ENCODE assay signal across 9 mouse cellular contexts in the genomic region with DNA sequence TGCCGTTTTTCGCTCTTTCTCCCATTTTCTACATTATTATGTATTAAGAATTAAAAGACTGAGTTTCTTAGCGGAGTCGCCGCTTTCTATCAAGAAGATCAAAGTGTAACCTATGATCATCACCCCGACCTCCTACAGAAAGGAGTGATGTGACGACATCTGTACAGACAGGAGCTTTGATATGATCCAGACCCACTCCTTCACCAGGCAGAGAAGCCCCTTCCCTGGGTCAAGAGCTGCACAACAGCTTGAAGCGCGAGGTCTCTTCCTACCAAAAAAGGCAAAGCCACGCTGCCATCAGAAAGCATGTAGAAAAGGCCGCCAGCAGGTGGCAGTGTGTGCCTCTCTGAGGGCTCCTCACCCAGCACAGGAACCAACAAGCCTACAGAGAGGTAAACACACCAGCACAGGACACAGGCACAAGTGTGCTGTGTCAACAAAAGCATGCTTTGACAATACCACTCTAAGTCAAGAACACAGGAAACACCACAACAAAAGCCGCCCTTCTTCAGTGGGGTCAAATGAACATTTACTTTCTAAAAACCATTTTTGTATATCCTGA. TPM values are rescaled to one million over a fixed set of nuclear protein-coding genes. Genes with fewer than 3 reads are reported as not detected.
DNase-seq lines count a peak whose midpoint lies in the region; ATAC-seq and TF ChIP-seq lines count a peak whose summit lies in the region.
"Had no signal": no experiment of that assay in that cellular context is flagged by ENCODE, and none has a peak within 500 bp of the region (broad histone marks: within the 10 kb centered on the region; RNA-seq: fewer than 3 reads in every experiment).

No protein-coding gene starts in this region.

- no peak overlapping the region for H3K4me3 ChIP-seq in CH12.LX (replicated peaks in 1 of 3; ENCODE audit: low read depth in 2 of 3, low read length in 2 of 3, poor library complexity in 1 of 3)
- H3K4me3 ChIP-seq in forebrain, embryonic 13.5 days = no peak overlapping the region
- H3K4me3 ChIP-seq in heart, postnatal 0 days (ENCODE audit: low read depth, low read length) = peak overlapping the region; percentile 24; the same call in 1 of the 2 replicates
- no peak overlapping the region for H3K4me3 ChIP-seq in liver, embryonic 15.5 days (replicated peaks)
- no peak overlapping the region for H3K4me3 ChIP-seq in neural tube, embryonic 12.5 days
- H3K4me3 ChIP-seq in stomach, postnatal 0 days (ENCODE audit: low read depth, low read length) = no peak overlapping the region
- H3K4me3 ChIP-seq: limb, embryonic 15.5 days had no signal

- no peak for TF ChIP-seq EP300 in CH12.LX (IDR thresholded peaks at IDR 0.05; ENCODE audit: low read length)
- TF ChIP-seq EP300 in heart, postnatal 0 days (IDR thresholded peaks at IDR 0.05; ENCODE audit: low read depth) = no peak
- TF ChIP-seq EP300 in stomach, postnatal 0 days (optimal IDR thresholded peaks at IDR 0.05) = no peak

- peaks cover 4 to 12% of the 10 kb centered on the region in 2 experiments for H3K4me1 ChIP-seq in CH12.LX (ENCODE audit: control insufficient read depth in 1 of 2, insufficient read depth in 2 of 2)
- no peaks in the 10 kb centered on the region for H3K4me1 ChIP-seq in forebrain, embryonic 13.5 days
- H3K4me1 ChIP-seq in heart, postnatal 0 days (ENCODE audit: control insufficient read depth, insufficient read depth) = peaks cover 26% of the 10 kb centered on the region
- H3K4me1 ChIP-seq in liver, embryonic 15.5 days (replicated peaks) = peaks cover 29% of the 10 kb centered on the region
- no peaks in the 10 kb centered on the region for H3K4me1 ChIP-seq in neural tube, embryonic 12.5 days
- peaks cover 4% of the 10 kb centered on the region for H3K4me1 ChIP-seq in stomach, postnatal 0 days (replicated peaks; ENCODE audit: control insufficient read depth, insufficient read depth)

- ATAC-seq in forebrain, embryonic 13.5 days = peak; percentile 89
- ATAC-seq in heart, postnatal 0 days (ENCODE audit: insufficient read depth, low read depth) = peak; percentile 68
- ATAC-seq in liver, embryonic 15.5 days (ENCODE audit: insufficient read depth) = peak; percentile 71
- ATAC-seq in neural tube, embryonic 12.5 days (ENCODE audit: low FRiP score, low read depth) = peak; percentile 77; the same call in 1 of the 2 replicates
- ATAC-seq in stomach, postnatal 0 days (ENCODE audit: low FRiP score, low TSS enrichment) = peak; percentile 80

- no peak for TF ChIP-seq POLR2A in CH12.LX (IDR thresholded peaks at IDR 0.05; ENCODE audit: low read depth, low read length)

- peak; percentile 27 to 91; a peak in 3 of 4 replicates for TF ChIP-seq CTCF in CH12.LX (conservative IDR thresholded peaks at IDR 0.05 in 1 of 2, IDR thresholded peaks at IDR 0.05 in 1 of 2; ENCODE audit: low read depth in 2 of 2, low read length in 2 of 2)
- TF ChIP-seq CTCF in heart, postnatal 0 days (IDR thresholded peaks at IDR 0.05; ENCODE audit: low read depth) = peak; percentile 98
- TF ChIP-seq CTCF in stomach, postnatal 0 days (IDR thresholded peaks at IDR 0.05; ENCODE audit: low read depth) = peak; percentile 99

- H3K79me2 ChIP-seq in CH12.LX (replicated peaks; ENCODE audit: control insufficient read depth, extremely low read depth, insufficient read depth, poor library complexity, severe bottlenecking) = no peaks in the 10 kb centered on the region

- peak; percentile 92 for TF ChIP-seq RAD21 in CH12.LX (IDR thresholded peaks at IDR 0.05; ENCODE audit: low read depth, low read length)

- dilution Hi-C loops in CH12.LX (cut with MboI; ENCODE audit: extremely low pct_ligation_motif_present, extremely low pct_unique_long_range_greater_than_20kb, low sequenced_read_pairs) = no loop called here

- no peak overlapping the region for H3K4me2 ChIP-seq in CH12.LX (ENCODE audit: insufficient read depth, low read depth, poor library complexity, severe bottlenecking)
- H3K4me2 ChIP-seq in forebrain, embryonic 13.5 days = no peak overlapping the region
- peak overlapping the region; percentile 50 for H3K4me2 ChIP-seq in heart, postnatal 0 days (ENCODE audit: low read depth, low read length)
- H3K4me2 ChIP-seq in liver, embryonic 15.5 days = no peak overlapping the region
- no peak overlapping the region for H3K4me2 ChIP-seq in neural tube, embryonic 12.5 days (replicated peaks)
- no peak overlapping the region for H3K4me2 ChIP-seq in stomach, postnatal 0 days (replicated peaks; ENCODE audit: low read depth)
- H3K4me2 ChIP-seq: limb, embryonic 15.5 days had no signal

- no peak overlapping the region for H3K27ac ChIP-seq in CH12.LX (ENCODE audit: insufficient read depth, low read depth)
- H3K27ac ChIP-seq in forebrain, embryonic 13.5 days = no peak overlapping the region
- H3K27ac ChIP-seq in heart, postnatal 0 days (ENCODE audit: low read depth) = no peak overlapping the region
- H3K27ac ChIP-seq in liver, embryonic 15.5 days (replicated peaks) = no peak overlapping the region
- H3K27ac ChIP-seq in neural tube, embryonic 12.5 days = no peak overlapping the region
- H3K27ac ChIP-seq in stomach, postnatal 0 days (replicated peaks) = no peak overlapping the region
- H3K27ac ChIP-seq: limb, embryonic 15.5 days had no signal

- H3K9me3 ChIP-seq in CH12.LX (replicated peaks; ENCODE audit: low read length) = no peaks in the 10 kb centered on the region
- H3K9me3 ChIP-seq in forebrain, embryonic 13.5 days (replicated peaks) = no peaks in the 10 kb centered on the region
- H3K9me3 ChIP-seq in heart, postnatal 0 days (replicated peaks; ENCODE audit: control insufficient read depth, low read length) = no peaks in the 10 kb centered on the region
- H3K9me3 ChIP-seq in liver, embryonic 15.5 days (replicated peaks) = no peaks in the 10 kb centered on the region
- no peaks in the 10 kb centered on the region for H3K9me3 ChIP-seq in neural tube, embryonic 12.5 days
- no peaks in the 10 kb centered on the region for H3K9me3 ChIP-seq in stomach, postnatal 0 days (ENCODE audit: control insufficient read depth, low read length)
- H3K9me3 ChIP-seq: limb, embryonic 15.5 days had no signal

- 42% methylated on average over 12 of the region's 12 CpGs for WGBS in forebrain, embryonic 13.5 days
- WGBS in heart, postnatal 0 days = 17% methylated on average over 12 of the region's 12 CpGs
- WGBS in liver, embryonic 15.5 days (ENCODE audit: insufficient replicate concordance) = 27% methylated on average over 12 of the region's 12 CpGs
- WGBS in neural tube, embryonic 12.5 days = 42% methylated on average over 12 of the region's 12 CpGs
- WGBS in stomach, postnatal 0 days = 35% methylated on average over 12 of the region's 12 CpGs

- in situ Hi-C loops in CH12.LX (cut with MboI; ENCODE audit: low pct_ligation_motif_present, low pct_unique_long_range_greater_than_20kb, low sequenced_read_pairs) = loop anchor here (5.0 kb wide), 1 partner anchor 161 kb away; no protein-coding TSS in a partner anchor

- peak; percentile 90 for DNase-seq in CH12.LX (ENCODE audit: extremely low read depth)
- peak; percentile 72 for DNase-seq in c-Kit-positive CD71-positive TER-119-negative erythroid progenitor cells, embryonic 14.5 days (ENCODE audit: low read depth)
- peak; percentile 81 for DNase-seq in heart, postnatal 0 days (ENCODE audit: low spot score)
- DNase-seq in kidney, postnatal 36 days = peak; percentile 92 to 98
- DNase-seq in stomach, postnatal 0 days (ENCODE audit: low spot score) = peak; percentile 92

- H3K9ac ChIP-seq in CH12.LX (ENCODE audit: insufficient read depth, low read depth) = no peak overlapping the region
- H3K9ac ChIP-seq in forebrain, embryonic 13.5 days = no peak overlapping the region
- no peak overlapping the region for H3K9ac ChIP-seq in heart, postnatal 0 days (replicated peaks; ENCODE audit: low read depth, low read length)
- H3K9ac ChIP-seq in liver, embryonic 15.5 days = no peak overlapping the region
- no peak overlapping the region for H3K9ac ChIP-seq in neural tube, embryonic 12.5 days
- no peak overlapping the region for H3K9ac ChIP-seq in stomach, postnatal 0 days (ENCODE audit: low read length)
- H3K9ac ChIP-seq: limb, embryonic 15.5 days had no signal

- no peaks in the 10 kb centered on the region for H3K36me3 ChIP-seq in CH12.LX (replicated peaks in 1 of 2; ENCODE audit: control insufficient read depth in 1 of 2, insufficient read depth in 1 of 2, low read length in 1 of 2)
- H3K36me3 ChIP-seq in forebrain, embryonic 13.5 days (ENCODE audit: poor library complexity, severe bottlenecking) = no peaks in the 10 kb centered on the region
- H3K36me3 ChIP-seq in heart, postnatal 0 days (replicated peaks; ENCODE audit: control insufficient read depth, insufficient read depth, low read length) = no peaks in the 10 kb centered on the region
- no peaks in the 10 kb centered on the region for H3K36me3 ChIP-seq in liver, embryonic 15.5 days (replicated peaks)
- no peaks in the 10 kb centered on the region for H3K36me3 ChIP-seq in neural tube, embryonic 12.5 days
- H3K36me3 ChIP-seq in stomach, postnatal 0 days (ENCODE audit: control insufficient read depth, insufficient read depth, low read length) = no peaks in the 10 kb centered on the region
- H3K36me3 ChIP-seq: limb, embryonic 15.5 days had no signal

- no peaks in the 10 kb centered on the region for H3K27me3 ChIP-seq in CH12.LX (replicated peaks)
- H3K27me3 ChIP-seq in forebrain, embryonic 13.5 days = no peaks in the 10 kb centered on the region
- no peaks in the 10 kb centered on the region for H3K27me3 ChIP-seq in heart, postnatal 0 days (ENCODE audit: control insufficient read depth, insufficient read depth, low read length)
- H3K27me3 ChIP-seq in liver, embryonic 15.5 days = no peaks in the 10 kb centered on the region
- H3K27me3 ChIP-seq in neural tube, embryonic 12.5 days (replicated peaks) = no peaks in the 10 kb centered on the region
- no peaks in the 10 kb centered on the region for H3K27me3 ChIP-seq in stomach, postnatal 0 days (ENCODE audit: control insufficient read depth, insufficient read depth, low read length)
- H3K27me3 ChIP-seq: limb, embryonic 15.5 days had no signal

RNA-seq across cellular contexts. Expression of gene Ankdd1b, which starts 39.3 kb away (rescaled TPM):
- total RNA-seq in CH12.LX (2012; rRNA removed) = 0.08 and 0.13 TPM in 2 replicates
- not detected in 2 replicates for total RNA-seq in CH12.LX (2014; rRNA removed)
- polyA plus RNA-seq in CH12.LX (2012; ENCODE audit: insufficient read length, low read depth) = not detected in 2 replicates
- not detected in 2 replicates for polyA plus RNA-seq in forebrain, embryonic 13.5 days (2015; fragmentation: Nextera tagmentation; extraction: Ambion mirVana)
- total RNA-seq in heart, postnatal 0 days (2014; rRNA removed; ENCODE audit: low replicate concordance) = 0.88 and 5.4 TPM in 2 replicates
- polyA plus RNA-seq in heart, postnatal 0 days (2015; fragmentation: Nextera tagmentation; extraction: Ambion mirVana) = 0.81 and 1.2 TPM in 2 replicates
- polyA plus RNA-seq in liver, embryonic 15.5 days (2015; fragmentation: Nextera tagmentation; extraction: Ambion mirVana) = not detected in 2 replicates
- 0.10 TPM in 1 of 2 replicates, not detected in the other for polyA plus RNA-seq in neural tube, embryonic 12.5 days (2016; fragmentation: Nextera tagmentation; extraction: Ambion mirVana)
- polyA plus RNA-seq in stomach, postnatal 0 days (2015; fragmentation: Nextera tagmentation; extraction: Ambion mirVana) = 6.8 and 7.1 TPM in 2 replicates

RNA-seq across cellular contexts. Expression of gene Poc5, which starts 43.6 kb away (rescaled TPM):
- 17.2 and 18.0 TPM in 2 replicates for total RNA-seq in CH12.LX (2012; rRNA removed)
- total RNA-seq in CH12.LX (2014; rRNA removed) = 21.6 and 23.8 TPM in 2 replicates
- polyA plus RNA-seq in CH12.LX (2012; ENCODE audit: insufficient read length, low read depth) = 31.0 and 37.5 TPM in 2 replicates
- 26.7 and 28.5 TPM in 2 replicates for polyA plus RNA-seq in forebrain, embryonic 13.5 days (2015; fragmentation: Nextera tagmentation; extraction: Ambion mirVana)
- 7.9 and 10.6 TPM in 2 replicates for total RNA-seq in heart, postnatal 0 days (2014; rRNA removed; ENCODE audit: low replicate concordance)
- polyA plus RNA-seq in heart, postnatal 0 days (2015; fragmentation: Nextera tagmentation; extraction: Ambion mirVana) = 5.7 and 7.8 TPM in 2 replicates
- polyA plus RNA-seq in liver, embryonic 15.5 days (2015; fragmentation: Nextera tagmentation; extraction: Ambion mirVana) = 4.6 and 4.8 TPM in 2 replicates
- 29.9 and 30.6 TPM in 2 replicates for polyA plus RNA-seq in neural tube, embryonic 12.5 days (2016; fragmentation: Nextera tagmentation; extraction: Ambion mirVana)
- polyA plus RNA-seq in stomach, postnatal 0 days (2015; fragmentation: Nextera tagmentation; extraction: Ambion mirVana) = 5.1 and 6.4 TPM in 2 replicates

RNA-seq across cellular contexts. Expression of gene Gm17622, which starts 58.9 kb away (rescaled TPM):
- total RNA-seq in CH12.LX (2012; rRNA removed) (not detected in 2 replicates), CH12.LX (2014; rRNA removed) (not detected in 2 replicates)
- polyA plus RNA-seq in CH12.LX (2012; ENCODE audit: insufficient read length, low read depth) = not detected in 2 replicates
- polyA plus RNA-seq in forebrain, embryonic 13.5 days (2015; fragmentation: Nextera tagmentation; extraction: Ambion mirVana) = not detected in 2 replicates
- not detected in 2 replicates for total RNA-seq in heart, postnatal 0 days (2014; rRNA removed; ENCODE audit: low replicate concordance)
- polyA plus RNA-seq in heart, postnatal 0 days (2015; fragmentation: Nextera tagmentation; extraction: Ambion mirVana) = not detected in 2 replicates
- not detected in 2 replicates for polyA plus RNA-seq in liver, embryonic 15.5 days (2015; fragmentation: Nextera tagmentation; extraction: Ambion mirVana)
- not detected in 2 replicates for polyA plus RNA-seq in neural tube, embryonic 12.5 days (2016; fragmentation: Nextera tagmentation; extraction: Ambion mirVana)
- not detected in 2 replicates for polyA plus RNA-seq in stomach, postnatal 0 days (2015; fragmentation: Nextera tagmentation; extraction: Ambion mirVana)
- polyA plus RNA-seq: limb, embryonic 15.5 days had no signal
